Mouse (Mus musculus) embryonic facial prominence, embryonic 11.5 days (tissue): Measurements from ENCODE around the gene Lingo1. TPM values are rescaled to one million over a fixed set of nuclear protein-coding genes. Genes with fewer than 3 reads are reported as not detected.

Experiments
- ATAC-seq: fragments of 200-750 bp; cut with Nextera tagmentation; replicated peaks from 2 replicates; pipeline ENCODE4 v1.8.0; 2017; ENCODE audit warnings: low read depth; ENCODE audit not compliant: insufficient number of reproducible peaks, low FRiP score, low TSS enrichment
- DNase-seq: peaks from one replicate; pipeline ENCODE4 v3.0.0-alpha.2; 2015; ENCODE audit warnings: low spot score
- H3K27ac ChIP-seq: fragments of 300-500 bp; sonication (generic); replicated peaks from 2 replicates; pipeline ENCODE4 v1.5.1; 2014; ENCODE audit warnings: mild to moderate bottlenecking, low read depth, low read length, control low read depth
- H3K27me3 ChIP-seq: fragments of 300-500 bp; sonication (generic); 2 replicates; pipeline ENCODE4 v1.6.1; 2014; ENCODE audit warnings: mild to moderate bottlenecking, low read length, moderate library complexity, mixed read lengths; ENCODE audit not compliant: control insufficient read depth, insufficient read depth
- H3K36me3 ChIP-seq: fragments of 300-500 bp; sonication (generic); replicated peaks from 2 replicates; pipeline ENCODE4 v1.6.1; 2014; ENCODE audit warnings: low read depth, mild to moderate bottlenecking, low read length, moderate library complexity, mixed read lengths; ENCODE audit not compliant: control insufficient read depth, insufficient read depth
- H3K4me1 ChIP-seq: fragments of 300-500 bp; sonication (generic); 2 replicates; pipeline ENCODE4 v1.6.1; 2014; ENCODE audit warnings: low read length, mixed read lengths; ENCODE audit not compliant: control insufficient read depth, insufficient read depth
- H3K4me2 ChIP-seq: fragments of 300-500 bp; sonication (generic); 2 replicates; pipeline ENCODE4 v1.6.1; 2014; ENCODE audit warnings: low read depth, mild to moderate bottlenecking, control low read depth, low read length, moderate library complexity
- H3K4me3 ChIP-seq: fragments of 300-500 bp; sonication (generic); 2 replicates; pipeline ENCODE4 v1.5.1; 2014; ENCODE audit warnings: low read depth, low read length, control low read depth
- H3K9ac ChIP-seq: fragments of 300-500 bp; sonication (generic); replicated peaks from 2 replicates; pipeline ENCODE4 v1.6.1; 2014; ENCODE audit warnings: mild to moderate bottlenecking, control low read depth, low read length
- H3K9me3 ChIP-seq: fragments of 300-500 bp; sonication (generic); replicated peaks from 2 replicates; pipeline ENCODE4 v1.6.1; 2016; ENCODE audit warnings: mild to moderate bottlenecking, low read length, inconsistent platforms, mixed read lengths; ENCODE audit not compliant: control insufficient read depth
- WGBS: fragments of 180-500 bp; shearing (Covaris S2); extraction: QIAGEN DNeasy Blood & Tissue Kit; methylation state at CpG from one replicate; pipeline ENCODE4 v1.1.7; 2014; 5-methylcytosine and 5-hydroxymethylcytosine counted together
- polyA plus RNA-seq: library from polyadenylated mRNA; unstranded; fragments of >200 nt; fragmentation: Nextera tagmentation; extraction: Ambion mirVana; gene quantifications from 2 replicates; pipeline ENCODE4 v1.2.1, GENCODE M21; 2014

Lingo1 gene
- polyA plus RNA-seq, 1 experiment from 2014 or later, result 3.9 TPM

DNA sequence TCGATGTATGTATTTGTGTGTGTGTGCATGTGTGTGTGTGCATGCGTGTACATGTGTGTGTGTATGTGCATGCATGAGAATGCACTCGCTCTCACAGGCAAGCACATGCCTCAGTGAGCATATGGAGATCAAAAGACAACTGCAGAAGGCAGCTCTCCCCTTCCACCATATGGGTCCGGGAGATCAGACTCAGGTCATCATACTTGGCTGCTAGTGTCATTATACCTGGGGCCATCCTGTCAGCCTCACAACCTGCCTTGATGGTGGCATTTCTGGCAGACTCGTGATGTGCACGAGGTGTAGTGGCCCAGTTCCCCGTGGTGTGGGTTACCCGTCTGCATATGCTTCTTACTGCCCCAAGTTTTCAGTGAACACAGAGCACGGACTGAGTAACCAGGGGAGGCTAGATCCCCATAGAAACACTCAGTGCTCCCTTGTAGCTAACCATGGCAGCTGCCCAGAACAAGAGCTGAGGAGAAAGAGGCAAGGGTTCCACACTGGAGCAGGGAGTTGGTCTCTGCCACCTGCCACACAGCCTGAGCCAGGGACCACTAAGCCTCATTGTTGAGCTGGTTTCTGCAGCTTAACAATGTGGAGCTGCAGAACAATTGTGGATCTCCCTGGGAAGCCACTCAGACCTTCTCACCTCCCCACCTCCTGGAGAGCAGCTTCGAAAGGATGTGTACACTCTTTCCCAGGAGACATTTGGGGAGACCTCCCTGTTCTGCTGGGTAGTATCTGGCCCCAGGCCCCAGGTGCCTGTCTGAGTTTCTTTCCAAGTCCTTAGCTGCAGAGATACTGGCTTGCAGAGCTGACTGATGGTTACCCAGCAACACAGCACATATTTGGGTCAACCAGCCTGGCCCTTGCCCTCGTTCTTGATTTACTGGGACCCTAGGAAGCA, 212.9 kb downstream of the Lingo1 start:
- no peak overlapping the region for H3K27ac ChIP-seq
- no peak overlapping the region for H3K9ac ChIP-seq

DNA sequence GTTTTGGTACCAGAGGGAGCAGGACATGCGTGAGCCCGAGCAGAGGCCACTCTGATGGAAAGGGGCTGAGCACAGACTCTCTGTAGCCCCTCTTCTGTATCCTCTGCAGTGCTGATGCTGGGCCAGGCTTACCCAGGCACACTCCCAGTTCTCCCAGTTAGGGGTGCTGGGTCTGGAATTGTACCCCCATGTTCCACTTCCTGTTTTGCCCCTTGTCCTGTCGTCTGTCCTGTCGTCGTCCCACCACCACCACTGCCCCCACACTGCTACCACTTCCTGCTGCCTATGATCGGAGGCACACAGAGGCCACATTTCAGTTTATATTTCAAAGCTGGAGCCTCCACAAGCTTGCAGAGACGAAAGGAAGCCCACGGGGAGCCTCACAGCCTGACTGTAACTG, 213.6 kb downstream of the Lingo1 start:
- Histone ChIP-seq H3K27ac (no peak overlapping the region), H3K4me2 (no peak overlapping the region), H3K27me3 (no peaks in the 10 kb centered on the region), H3K9ac (no peak overlapping the region), H3K36me3 (no peaks in the 10 kb centered on the region), H3K9me3 (no peaks in the 10 kb centered on the region), H3K4me1 (no peaks in the 10 kb centered on the region; the same call in 1 of the 2 replicates), H3K4me3 (no peak overlapping the region)
- DNase-seq (no peak), ATAC-seq (no peak)
- WGBS, result 46% methylated on average over 8 of the region's 8 CpGs

More for the DNA sequence above, 212.9 kb downstream of the Lingo1 start:
- Histone ChIP-seq H3K4me3 (no peak overlapping the region), H3K4me1 (no peaks in the 10 kb centered on the region; the same call in 1 of the 2 replicates), H3K27me3 (no peaks in the 10 kb centered on the region), H3K4me2 (no peak overlapping the region), H3K9me3 (no peaks in the 10 kb centered on the region), H3K36me3 (no peaks in the 10 kb centered on the region)
- DNase-seq (no peak), ATAC-seq (no peak)
- 64% methylated on average over 11 of the region's 11 CpGs for WGBS

DNA sequence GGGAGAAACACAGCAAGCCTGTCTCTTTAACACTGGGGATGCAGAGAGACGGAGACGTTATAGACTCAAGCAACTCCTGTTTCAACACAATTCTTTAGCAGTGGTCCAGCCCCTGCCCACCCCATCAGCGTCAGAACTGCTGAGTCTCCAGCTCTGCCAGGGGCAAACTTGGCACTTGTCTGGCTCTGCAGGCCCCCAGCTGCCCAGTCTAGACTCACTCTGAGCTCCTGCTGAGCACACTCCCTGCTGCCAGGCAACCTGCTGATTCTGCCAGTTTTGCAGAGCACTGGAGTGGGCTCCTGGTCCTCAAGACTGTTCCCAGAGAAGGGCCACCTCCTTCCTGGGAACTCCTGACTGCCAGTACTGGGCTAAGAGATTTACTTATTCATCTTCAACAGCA, 214.6 kb downstream of the Lingo1 start:
- H3K4me1 ChIP-seq, result no peaks in the 10 kb centered on the region; the same call in 1 of the 2 replicates
- H3K9me3 ChIP-seq, result no peaks in the 10 kb centered on the region
- no peak for ATAC-seq
- no peak overlapping the region for H3K4me3 ChIP-seq
- no peaks in the 10 kb centered on the region for H3K36me3 ChIP-seq
- H3K27ac ChIP-seq, result no peak overlapping the region
- H3K9ac ChIP-seq, result no peak overlapping the region
- H3K27me3 ChIP-seq, result no peaks in the 10 kb centered on the region
- no peak for DNase-seq
- no peak overlapping the region for H3K4me2 ChIP-seq
- 45% methylated on average over 3 of the region's 3 CpGs for WGBS

DNA sequence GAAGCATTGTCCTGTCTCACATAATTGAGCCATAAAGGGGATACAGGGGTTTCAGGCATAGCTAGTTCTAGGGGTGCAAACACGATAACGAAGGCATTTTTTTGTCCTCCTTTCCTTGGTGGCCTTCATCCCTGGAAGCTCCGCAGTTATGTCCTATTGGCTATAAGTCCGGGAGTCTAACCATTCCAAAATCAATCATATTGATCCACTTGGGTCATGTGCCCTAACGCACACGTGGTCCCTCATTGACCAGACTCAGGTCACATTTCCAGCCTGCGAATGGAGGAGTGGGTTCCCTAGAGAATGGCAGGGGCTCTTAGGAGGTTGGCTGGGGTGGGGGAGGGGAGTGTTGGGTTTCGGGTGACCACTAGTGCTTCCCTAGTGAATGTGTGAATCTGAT, 215.3 kb downstream of the Lingo1 start:
- Histone ChIP-seq H3K9ac (no peak overlapping the region), H3K4me3 (no peak overlapping the region), H3K9me3 (no peaks in the 10 kb centered on the region), H3K27me3 (no peaks in the 10 kb centered on the region), H3K4me1 (no peaks in the 10 kb centered on the region; the same call in 1 of the 2 replicates), H3K27ac (no peak overlapping the region), H3K36me3 (no peaks in the 10 kb centered on the region), H3K4me2 (no peak overlapping the region)
- no peak; the same call in 1 of the 2 replicates for ATAC-seq
- 61% methylated on average over 8 of the region's 8 CpGs for WGBS
- no peak for DNase-seq

DNA sequence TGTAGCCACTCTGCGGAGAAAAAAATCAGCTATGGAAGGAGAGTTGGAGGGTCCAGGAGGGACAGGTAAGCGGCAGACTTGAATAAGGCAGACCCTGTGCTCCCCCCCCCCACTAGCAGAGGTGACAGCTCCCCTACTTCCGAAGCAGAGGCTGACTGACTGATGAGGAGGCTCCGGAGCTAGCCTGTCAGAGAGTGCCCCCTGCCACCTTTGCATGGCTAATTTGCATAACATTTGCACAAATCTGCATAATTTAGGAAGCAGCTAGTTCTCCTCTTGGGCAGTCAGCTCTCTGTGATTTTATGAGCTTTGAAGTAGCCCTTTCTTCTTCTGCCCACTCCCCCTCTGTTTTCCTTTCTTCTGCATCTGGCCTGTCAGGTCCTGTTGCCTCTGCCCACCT, 216.2 kb downstream of the Lingo1 start:
- WGBS, result 18% methylated on average over 4 of the region's 4 CpGs
- H3K4me3 ChIP-seq, result no peak overlapping the region
- H3K36me3 ChIP-seq, result no peaks in the 10 kb centered on the region
- H3K9me3 ChIP-seq, result no peaks in the 10 kb centered on the region
- no peaks in the 10 kb centered on the region; the same call in 1 of the 2 replicates for H3K4me1 ChIP-seq
- H3K27ac ChIP-seq, result no peak overlapping the region
- H3K4me2 ChIP-seq, result no peak overlapping the region
- no peak for ATAC-seq
- H3K9ac ChIP-seq, result no peak overlapping the region
- no peak for DNase-seq
- no peaks in the 10 kb centered on the region for H3K27me3 ChIP-seq

DNA sequence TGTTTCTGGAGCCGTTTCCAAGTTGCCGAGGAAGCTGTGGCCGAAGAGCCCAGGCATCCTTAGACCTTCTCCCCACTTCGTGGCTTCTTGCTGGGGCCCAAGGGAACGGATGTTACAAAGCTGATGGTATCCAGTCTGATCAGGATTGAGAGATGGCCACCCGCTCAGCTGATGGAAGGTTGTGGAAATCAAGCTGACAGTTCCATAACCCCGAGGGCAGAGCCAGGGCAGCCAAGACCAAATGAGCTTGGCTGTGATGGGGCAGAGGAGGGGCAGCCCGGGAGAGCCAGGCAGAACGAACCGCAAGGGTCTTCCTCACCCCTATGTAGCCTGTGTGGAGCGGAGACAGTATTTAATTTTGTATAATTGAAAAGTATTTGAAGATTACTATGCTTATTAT, 218.9 kb downstream of the Lingo1 start:
- Histone ChIP-seq H3K27me3 (no peaks in the 10 kb centered on the region), H3K27ac (no peak overlapping the region), H3K4me2 (no peak overlapping the region), H3K4me3 (no peak overlapping the region), H3K36me3 (no peaks in the 10 kb centered on the region), H3K9me3 (no peaks in the 10 kb centered on the region), H3K4me1 (peaks cover 2% of the 10 kb centered on the region), H3K9ac (no peak overlapping the region)
- DNase-seq (no peak), ATAC-seq (no peak)
- 48% methylated on average over 11 of the region's 11 CpGs for WGBS

DNA sequence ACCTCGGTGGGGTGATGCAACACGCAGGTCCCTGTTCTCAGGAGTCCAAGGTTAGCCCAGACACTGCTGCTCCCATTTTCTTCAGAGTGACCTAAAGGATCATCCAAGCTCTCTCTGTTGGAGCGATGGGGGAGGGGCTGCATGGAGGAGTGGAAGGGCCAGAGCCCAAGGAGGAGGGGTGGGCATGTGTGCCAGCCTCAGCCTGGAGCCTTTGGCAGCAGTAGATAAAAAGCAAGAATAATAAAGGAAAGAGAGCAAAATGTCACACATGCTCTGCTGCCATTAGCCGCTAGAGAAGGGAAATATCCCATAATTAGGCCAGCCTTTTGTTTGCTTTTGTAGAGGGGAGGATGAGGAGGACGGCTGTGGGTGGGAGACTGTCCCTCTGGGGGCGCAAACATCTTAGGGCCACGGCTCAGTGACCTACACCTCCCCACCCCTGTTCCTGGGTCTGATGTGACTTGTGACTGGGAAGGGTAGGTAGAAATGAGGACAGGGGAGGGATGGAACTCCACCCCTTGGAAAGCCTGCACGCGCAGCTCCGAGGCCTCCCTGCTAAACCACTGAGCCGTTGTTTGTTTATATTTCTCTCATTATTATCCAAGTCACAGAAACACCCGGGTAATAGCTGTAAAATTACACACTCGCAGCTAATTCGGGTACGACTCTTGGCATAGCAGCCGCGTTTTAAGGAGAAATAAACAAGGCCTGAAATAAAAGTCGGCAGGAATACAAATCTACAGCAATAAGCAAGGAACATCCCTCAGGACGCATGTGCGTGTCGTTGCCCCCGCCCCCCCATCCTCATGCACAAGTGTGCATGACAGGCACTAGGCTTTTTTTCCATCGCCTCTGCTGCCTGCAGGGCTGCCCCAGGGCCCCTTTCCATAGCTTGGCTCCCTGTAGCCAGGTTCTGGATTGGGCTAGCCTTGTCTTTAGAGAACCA, 223.5 kb downstream of the Lingo1 start:
- Histone ChIP-seq H3K4me2 (no peak overlapping the region), H3K9me3 (no peaks in the 10 kb centered on the region), H3K9ac (no peak overlapping the region), H3K27me3 (no peaks in the 10 kb centered on the region), H3K27ac (no peak overlapping the region), H3K4me3 (no peak overlapping the region), H3K4me1 (peaks cover 2% of the 10 kb centered on the region; the same call in 1 of the 2 replicates), H3K36me3 (no peaks in the 10 kb centered on the region)
- DNase-seq (no peak), ATAC-seq (0 out of 2 replicates have a peak, but pooled peaks have one; percentile 14)
- 51% methylated on average over 23 of the region's 23 CpGs for WGBS
